Mouse (Mus musculus) intestine, postnatal 0 days (tissue): Measurements from ENCODE around the gene Zfp346. TPM values are rescaled to one million over a fixed set of nuclear protein-coding genes. Genes with fewer than 3 reads are reported as not detected.

Experiments used
- ATAC-seq: fragments of 200-750 bp; cut with Nextera tagmentation; 2 replicates; pipeline ENCODE4 v1.8.0; 2017; ENCODE audit warnings: mild to moderate bottlenecking, moderate TSS enrichment, moderate library complexity
- H3K27ac ChIP-seq: fragments of 300-500 bp; sonication (generic); 2 replicates; pipeline ENCODE4 v1.5.1; 2014; ENCODE audit warnings: mild to moderate bottlenecking, low read depth, low read length, moderate library complexity
- H3K27me3 ChIP-seq: fragments of 300-500 bp; sonication (generic); replicated peaks from 2 replicates; pipeline ENCODE4 v1.6.1; 2014; ENCODE audit warnings: low read length, mixed read lengths; ENCODE audit not compliant: control insufficient read depth, insufficient read depth
- H3K36me3 ChIP-seq: fragments of 300-500 bp; sonication (generic); 2 replicates; pipeline ENCODE4 v1.6.1; 2014; ENCODE audit warnings: mild to moderate bottlenecking, moderate library complexity; ENCODE audit not compliant: control insufficient read depth, insufficient read depth
- H3K4me1 ChIP-seq: fragments of 300-500 bp; sonication (generic); replicated peaks from 2 replicates; pipeline ENCODE4 v1.6.1; 2014; ENCODE audit warnings: antibody characterized with exemption, low read length, mixed read lengths; ENCODE audit not compliant: control insufficient read depth, insufficient read depth
- H3K4me2 ChIP-seq: fragments of 300-500 bp; sonication (generic); replicated peaks from 2 replicates; pipeline ENCODE4 v1.6.1; 2014; ENCODE audit warnings: low read depth, mild to moderate bottlenecking, moderate library complexity
- H3K4me3 ChIP-seq: fragments of 300-500 bp; sonication (generic); 2 replicates; pipeline ENCODE4 v1.5.1; 2014; ENCODE audit warnings: low read depth, low read length
- H3K9ac ChIP-seq: fragments of 300-500 bp; sonication (generic); 2 replicates; pipeline ENCODE4 v1.6.1; 2014; ENCODE audit warnings: mild to moderate bottlenecking, low read depth, low read length
- H3K9me3 ChIP-seq: fragments of 300-500 bp; sonication (generic); 2 replicates; pipeline ENCODE4 v1.6.1; 2016; ENCODE audit warnings: mixed run types; ENCODE audit not compliant: control insufficient read depth
- CTCF ChIP-seq: sonication (generic); IDR thresholded peaks from 2 replicates; pipeline ENCODE4 v1.5.1; 2016; ENCODE audit warnings: low read depth, mild to moderate bottlenecking, control low read depth, antibody characterized with exemption, moderate library complexity
- WGBS: fragments of 180-500 bp; shearing (Covaris S2); extraction: QIAGEN DNeasy Blood & Tissue Kit; methylation state at CpG from one replicate; pipeline ENCODE4 v1.1.7; 2014; 5-methylcytosine and 5-hydroxymethylcytosine counted together
- polyA plus RNA-seq: library from polyadenylated mRNA; unstranded; fragments of >200 nt; fragmentation: Nextera tagmentation; extraction: Ambion mirVana; gene quantifications from 2 replicates; pipeline ENCODE4 v1.2.1, GENCODE M21; 2015

Gene Zfp346
- polyA plus RNA-seq, 1 experiment from 2014 or later, result 5.5 TPM

DNA sequence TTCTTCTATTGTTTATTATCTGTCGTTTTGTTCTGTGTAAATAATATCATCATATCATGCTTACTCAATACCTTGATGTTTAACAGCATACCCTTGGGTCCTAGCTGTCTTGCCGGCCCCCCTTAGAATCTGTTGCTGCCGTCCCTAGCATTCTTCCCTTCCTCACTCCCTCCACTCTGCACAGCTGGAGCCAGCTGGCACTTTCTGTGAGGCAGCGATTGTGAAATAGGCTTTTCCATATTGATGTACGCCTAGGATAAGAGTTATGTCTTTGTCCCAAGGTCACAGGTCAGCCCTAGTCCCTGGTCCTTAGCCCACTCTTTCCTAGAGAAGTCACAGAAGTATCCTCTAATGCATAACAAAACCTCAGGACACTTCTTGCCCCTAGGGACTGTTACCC, 58.4 kb downstream of the Zfp346 start:
- Histone ChIP-seq H3K4me3 (no peak overlapping the region), H3K27ac (no peak overlapping the region), H3K27me3 (no peaks in the 10 kb centered on the region), H3K4me1 (no peaks in the 10 kb centered on the region), H3K9me3 (no peaks in the 10 kb centered on the region), H3K9ac (no peak overlapping the region), H3K4me2 (no peak overlapping the region), H3K36me3 (peaks cover 10% of the 10 kb centered on the region; the same call in 1 of the 2 replicates)
- TF ChIP-seq CTCF, result no peak
- no peak for ATAC-seq
- 50% methylated on average over 5 of the region's 5 CpGs for WGBS

DNA sequence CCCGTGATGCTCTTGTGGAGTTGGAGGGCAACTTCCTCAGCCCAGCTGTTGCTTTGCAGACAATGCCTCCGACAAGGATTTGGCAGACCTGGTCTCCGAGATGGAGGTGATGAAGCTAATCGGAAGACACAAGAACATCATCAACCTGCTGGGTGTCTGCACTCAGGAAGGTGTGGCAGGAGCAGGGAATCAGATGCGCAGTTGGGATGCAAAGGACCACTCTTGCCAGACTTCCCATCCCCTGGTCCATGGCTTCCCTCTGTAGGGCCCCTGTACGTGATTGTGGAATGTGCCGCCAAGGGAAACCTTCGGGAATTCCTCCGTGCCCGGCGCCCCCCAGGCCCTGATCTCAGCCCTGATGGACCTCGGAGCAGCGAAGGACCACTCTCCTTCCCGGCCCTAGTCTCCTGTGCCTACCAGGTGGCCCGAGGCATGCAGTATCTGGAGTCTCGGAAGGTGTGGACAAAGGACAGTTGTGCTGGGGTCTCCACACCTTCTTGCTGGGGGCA, 60.8 kb downstream of the Zfp346 start:
- Histone ChIP-seq H3K4me3 (no peak overlapping the region), H3K9ac (no peak overlapping the region), H3K36me3 (peaks cover 10% of the 10 kb centered on the region; the same call in 1 of the 2 replicates), H3K27me3 (no peaks in the 10 kb centered on the region), H3K9me3 (no peaks in the 10 kb centered on the region), H3K4me1 (no peaks in the 10 kb centered on the region), H3K4me2 (no peak overlapping the region), H3K27ac (no peak overlapping the region)
- ATAC-seq, result no peak
- 92% methylated on average over 16 of the region's 16 CpGs for WGBS
- TF ChIP-seq CTCF, result no peak

- no peak overlapping the region for H3K9ac ChIP-seq
- no peak overlapping the region for H3K4me2 ChIP-seq
- no peaks in the 10 kb centered on the region for H3K9me3 ChIP-seq
- no peak for ATAC-seq
- no peak for TF ChIP-seq CTCF
- H3K27ac ChIP-seq, result no peak overlapping the region
- H3K36me3 ChIP-seq, result 0 out of 2 replicates have a peak, but pooled peaks cover 6% of the 10 kb centered on the region
- 88% methylated on average over 32 of the region's 32 CpGs for WGBS
- H3K4me1 ChIP-seq, result no peaks in the 10 kb centered on the region
- no peak overlapping the region for H3K4me3 ChIP-seq
- H3K27me3 ChIP-seq, result no peaks in the 10 kb centered on the region
Observed at GRCm38 (mm10) chr13:55166806-55167725, 62.0 kb downstream of the Zfp346 start.

- H3K4me1 ChIP-seq, result no peaks in the 10 kb centered on the region
- H3K27ac ChIP-seq, result no peak overlapping the region
- no peak for TF ChIP-seq CTCF
- H3K27me3 ChIP-seq, result no peaks in the 10 kb centered on the region
- H3K4me2 ChIP-seq, result no peak overlapping the region
- no peak for ATAC-seq
- no peak overlapping the region for H3K9ac ChIP-seq
- 85% methylated on average over 11 of the region's 11 CpGs for whole genome bisulfite sequencing
- 0 out of 2 replicates have a peak, but pooled peaks cover 6% of the 10 kb centered on the region for H3K36me3 ChIP-seq
- no peaks in the 10 kb centered on the region for H3K9me3 ChIP-seq
- H3K4me3 ChIP-seq, result no peak overlapping the region
Observed at GRCm38 (mm10) chr13:55167798-55168197, 62.7 kb downstream of the Zfp346 start.

DNA sequence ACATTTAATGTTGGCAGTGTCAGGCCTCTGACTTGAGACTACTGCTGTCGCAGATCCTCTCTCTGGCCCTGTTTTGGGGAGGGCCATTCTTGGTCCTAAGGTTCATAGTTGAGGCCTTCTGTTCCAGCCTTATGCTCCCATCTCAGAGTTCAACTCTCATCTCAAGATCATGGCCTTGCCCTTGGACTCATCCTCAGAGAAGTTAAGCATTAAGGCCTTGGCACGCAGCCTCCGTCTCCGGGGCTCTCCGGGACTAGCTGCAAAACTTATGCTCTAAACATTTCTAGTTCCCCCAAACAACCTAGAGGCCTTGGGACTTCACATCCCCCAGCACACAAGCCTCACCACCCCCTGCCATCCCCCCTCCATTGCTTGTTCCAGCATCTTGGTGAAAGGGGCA, 63.1 kb downstream of the Zfp346 start:
- no peaks in the 10 kb centered on the region for H3K9me3 ChIP-seq
- no peak for TF ChIP-seq CTCF
- H3K4me3 ChIP-seq, result no peak overlapping the region
- H3K4me1 ChIP-seq, result no peaks in the 10 kb centered on the region
- WGBS, result 83% methylated on average over 5 of the region's 5 CpGs
- H3K27ac ChIP-seq, result no peak overlapping the region
- H3K27me3 ChIP-seq, result no peaks in the 10 kb centered on the region
- H3K9ac ChIP-seq, result no peak overlapping the region
- H3K36me3 ChIP-seq, result 0 out of 2 replicates have a peak, but pooled peaks cover 6% of the 10 kb centered on the region
- no peak for ATAC-seq
- no peak overlapping the region for H3K4me2 ChIP-seq

- 64% methylated on average over 13 of the region's 13 CpGs for WGBS
- H3K27me3 ChIP-seq, result no peaks in the 10 kb centered on the region
- no peaks in the 10 kb centered on the region for H3K9me3 ChIP-seq
- no peak overlapping the region for H3K27ac ChIP-seq
- H3K36me3 ChIP-seq, result 0 out of 2 replicates have a peak, but pooled peaks cover 6% of the 10 kb centered on the region
- H3K4me2 ChIP-seq, result no peak overlapping the region
- no peaks in the 10 kb centered on the region for H3K4me1 ChIP-seq
- H3K4me3 ChIP-seq, result no peak overlapping the region
- no peak overlapping the region for H3K9ac ChIP-seq
- no peak for TF ChIP-seq CTCF
- ATAC-seq, result no peak
Observed at GRCm38 (mm10) chr13:55168958-55169369, 63.9 kb downstream of the Zfp346 start.
